20 mouse cellular contexts compared by ENCODE assay signal in genomic region chr6:7695901-7696300, GRCm38 (mm10).
"Had no signal": no experiment of that assay in that cellular context is flagged by ENCODE, and none has a peak within 500 bp of the region (broad histone marks: within the 10 kb centered on the region; RNA-seq: fewer than 3 reads in every experiment).

No protein-coding gene starts in this region.

- ATAC-seq: intestine, embryonic 16.5 days; midbrain, embryonic 15.5 days had no signal

- DNase-seq: kidney, adult 18-20 months; kidney, adult 9 months; kidney, postnatal 14 days; kidney, postnatal 4 days; layer of hippocampus, adult 9-11 months; lung, adult 18-20 months; lung, postnatal 10 days; lung, postnatal 4 days; right cerebral cortex, adult 18-20 months; right cerebral cortex, postnatal 25 days; spleen, adult 18-20 months; thymus, postnatal 25 days had no signal

- H3K4me2 ChIP-seq: lung, embryonic 15.5 days; midbrain, embryonic 11.5 days; midbrain, embryonic 15.5 days; neural tube, embryonic 12.5 days; neural tube, embryonic 15.5 days; stomach, embryonic 15.5 days had no signal

- H3K27me3 ChIP-seq: lung, embryonic 15.5 days; midbrain, embryonic 15.5 days; neural tube, embryonic 12.5 days; neural tube, embryonic 15.5 days; stomach, embryonic 15.5 days had no signal

- H3K4me3 ChIP-seq: layer of hippocampus, adult 2 months; lung, embryonic 15.5 days; midbrain, embryonic 15.5 days; neural tube, embryonic 12.5 days; neural tube, embryonic 15.5 days; stomach, embryonic 15.5 days had no signal

- H3K27ac ChIP-seq: layer of hippocampus, adult 2 months; lung, embryonic 15.5 days; midbrain, embryonic 15.5 days; neural tube, embryonic 12.5 days; neural tube, embryonic 15.5 days; stomach, embryonic 15.5 days had no signal

- H3K9me3 ChIP-seq: lung, embryonic 15.5 days; midbrain, embryonic 15.5 days; neural tube, embryonic 12.5 days; neural tube, embryonic 15.5 days; stomach, embryonic 15.5 days had no signal

- H3K36me3 ChIP-seq: lung, embryonic 15.5 days; midbrain, embryonic 15.5 days; neural tube, embryonic 12.5 days; neural tube, embryonic 15.5 days; stomach, embryonic 15.5 days had no signal

- H3K9ac ChIP-seq: lung, embryonic 15.5 days; midbrain, embryonic 15.5 days; neural tube, embryonic 12.5 days; neural tube, embryonic 15.5 days; stomach, embryonic 15.5 days had no signal

- H3K4me1 ChIP-seq: neural tube, embryonic 12.5 days; stomach, embryonic 15.5 days had no signal
